Mouse (Mus musculus) erythroblast, embryonic 14.5 days (primary cell): ENCODE measurements around the gene Itsn1. TPM values are rescaled to one million over a fixed set of nuclear protein-coding genes. Genes with fewer than 3 reads are reported as not detected.

Experiments used
- H3K27me3 ChIP-seq: 2 replicates; pipeline ENCODE4 v1.6.1; 2012; ENCODE audit warnings: inconsistent platforms; ENCODE audit not compliant: control insufficient read depth
- H3K36me3 ChIP-seq: 2 replicates; pipeline ENCODE4 v1.6.1; 2012; ENCODE audit warnings: mild to moderate bottlenecking, inconsistent platforms; ENCODE audit not compliant: control insufficient read depth
- H3K4me1 ChIP-seq: 2 replicates; pipeline ENCODE4 v1.6.1; 2012; ENCODE audit warnings: inconsistent platforms; ENCODE audit not compliant: control insufficient read depth
- H3K4me3 ChIP-seq: replicated peaks from 2 replicates; pipeline ENCODE3; 2012; ENCODE audit warnings: moderate library complexity, mild to moderate bottlenecking, inconsistent platforms
- H3K9me3 ChIP-seq: 2 replicates; pipeline ENCODE4 v1.6.1; 2012; ENCODE audit warnings: low read length, inconsistent platforms, mixed read lengths; ENCODE audit not compliant: control insufficient read depth
- GATA1 ChIP-seq: IDR thresholded peaks from 2 replicates; pipeline ENCODE4 v1.6.1; 2012; ENCODE audit warnings: low read length, inconsistent platforms, mixed read lengths
- TAL1 ChIP-seq: IDR thresholded peaks from 3 replicates; pipeline ENCODE4 v1.6.1; 2012; ENCODE audit warnings: low read length, inconsistent platforms, mixed read lengths
- polyA plus RNA-seq: library from polyadenylated mRNA; stranded (reverse); fragments of >175 nt; gene quantifications from 2 replicates; pipeline ENCODE4 v1.2.3, GENCODE M21; 2012

Gene Itsn1
- polyA plus RNA-seq, 1 experiment, result 31.5 TPM

GRCm38 (mm10) chr16:91810235-91810634, 81.2 kb downstream of the Itsn1 start:
- H3K4me3 ChIP-seq, result no peak overlapping the region
- peaks cover 98% of the 10 kb centered on the region for H3K36me3 ChIP-seq
- TF ChIP-seq TAL1 (no peak), GATA1 (no peak)
- H3K9me3 ChIP-seq, result no peaks in the 10 kb centered on the region
- H3K27me3 ChIP-seq, result no peaks in the 10 kb centered on the region
- H3K4me1 ChIP-seq, result peaks cover 52% of the 10 kb centered on the region

- Histone ChIP-seq H3K4me1 (peaks cover 43% of the 10 kb centered on the region), H3K36me3 (peaks cover 100% of the 10 kb centered on the region)
- TF ChIP-seq TAL1, result no peak
These were observed 82.3 kb downstream of the Itsn1 start for GRCm38 (mm10) chr16:91811339-91811738.

GRCm38 (mm10) chr16:91811876-91812275, 82.8 kb downstream of the Itsn1 start:
- Histone ChIP-seq H3K27me3 (no peaks in the 10 kb centered on the region), H3K36me3 (peaks cover 100% of the 10 kb centered on the region), H3K4me1 (peaks cover 39% of the 10 kb centered on the region), H3K4me3 (no peak overlapping the region), H3K9me3 (no peaks in the 10 kb centered on the region)
- TF ChIP-seq GATA1 (no peak), TAL1 (no peak)

More at GRCm38 (mm10) chr16:91811339-91811738, 82.3 kb downstream of the Itsn1 start:
- no peaks in the 10 kb centered on the region for H3K27me3 ChIP-seq
- H3K9me3 ChIP-seq, result no peaks in the 10 kb centered on the region
- H3K4me3 ChIP-seq, result no peak overlapping the region

GRCm38 (mm10) chr16:91813543-91813942, 84.5 kb downstream of the Itsn1 start:
- no peak overlapping the region for H3K4me3 ChIP-seq
- H3K36me3 ChIP-seq, result peaks cover 100% of the 10 kb centered on the region
- no peak for TF ChIP-seq GATA1
- no peak for TF ChIP-seq TAL1
- H3K27me3 ChIP-seq, result no peaks in the 10 kb centered on the region; the same call in 1 of the 2 replicates
- H3K4me1 ChIP-seq, result peaks cover 29% of the 10 kb centered on the region
- peaks cover 6% of the 10 kb centered on the region for H3K9me3 ChIP-seq

GRCm38 (mm10) chr16:91815067-91815466, 86.0 kb downstream of the Itsn1 start:
- peaks cover 100% of the 10 kb centered on the region for H3K36me3 ChIP-seq
- H3K27me3 ChIP-seq, result no peaks in the 10 kb centered on the region; the same call in 1 of the 2 replicates
- peaks cover 10% of the 10 kb centered on the region for H3K9me3 ChIP-seq
- TF ChIP-seq GATA1 (no peak), TAL1 (no peak)
- no peak overlapping the region for H3K4me3 ChIP-seq
- peaks cover 18% of the 10 kb centered on the region for H3K4me1 ChIP-seq

GRCm38 (mm10) chr16:91820299-91820698, 91.2 kb downstream of the Itsn1 start:
- Histone ChIP-seq H3K4me3 (no peak overlapping the region), H3K9me3 (peaks cover 10% of the 10 kb centered on the region), H3K4me1 (peaks cover 46% of the 10 kb centered on the region), H3K36me3 (peaks cover 100% of the 10 kb centered on the region), H3K27me3 (no peaks in the 10 kb centered on the region; the same call in 1 of the 2 replicates)
- TF ChIP-seq TAL1 (no peak), GATA1 (no peak)

- Histone ChIP-seq H3K9me3 (peaks cover 10% of the 10 kb centered on the region), H3K36me3 (peaks cover 100% of the 10 kb centered on the region), H3K4me1 (peaks cover 62% of the 10 kb centered on the region), H3K27me3 (no peaks in the 10 kb centered on the region; the same call in 1 of the 2 replicates), H3K4me3 (peak overlapping the region; percentile 15)
- no peak for TF ChIP-seq GATA1
- TF ChIP-seq TAL1, result no peak
These were observed 93.2 kb downstream of the Itsn1 start for GRCm38 (mm10) chr16:91822325-91822724.

GRCm38 (mm10) chr16:91822759-91823158, 93.7 kb downstream of the Itsn1 start:
- peaks cover 10% of the 10 kb centered on the region for H3K9me3 ChIP-seq
- H3K4me1 ChIP-seq, result peaks cover 67% of the 10 kb centered on the region
- peak overlapping the region; percentile 15 for H3K4me3 ChIP-seq
- H3K36me3 ChIP-seq, result peaks cover 100% of the 10 kb centered on the region
- TF ChIP-seq TAL1, result 0 out of 3 replicates have a peak, but pooled peaks have one; percentile 3
- no peak for TF ChIP-seq GATA1
- no peaks in the 10 kb centered on the region; the same call in 1 of the 2 replicates for H3K27me3 ChIP-seq

- Histone ChIP-seq H3K4me3 (no peak overlapping the region), H3K27me3 (no peaks in the 10 kb centered on the region), H3K4me1 (peaks cover 65% of the 10 kb centered on the region), H3K36me3 (peaks cover 100% of the 10 kb centered on the region), H3K9me3 (no peaks in the 10 kb centered on the region)
- no peak for TF ChIP-seq TAL1
- TF ChIP-seq GATA1, result no peak
These were observed 96.8 kb downstream of the Itsn1 start for GRCm38 (mm10) chr16:91825774-91826325.
